Mouse (Mus musculus) adrenal gland, adult (tissue): ENCODE data around the gene Smad3.
A peak's percentile ranks its signal among the peaks of the same experiment; 100 is the strongest.

Experiments used
- DNase-seq, 2 experiments: peaks; one replicate each; pipeline ENCODE4 v3.0.0; 2022 to 2023; ENCODE audit warnings: low spot score in 1 of 2; ENCODE audit not compliant: inconsistent age in 2 of 2

The Smad3 gene

GRCm38 (mm10) chr9:63602043-63602939, 155.5 kb downstream of the Smad3 start, which contains the start of the genes Iqch and Aagab:
Gene Iqch, minus strand, starts transcription at chr9:63602493.
Gene Aagab, plus strand, starts transcription at chr9:63602660.
- peak; percentile 98 to 99 for DNase-seq
